Mouse (Mus musculus): ENCODE data around the gene Iqcn. TPM values are rescaled to one million over a fixed set of nuclear protein-coding genes. Genes with fewer than 3 reads are reported as not detected.
A peak's percentile ranks its signal among the peaks of the same experiment; 100 is the strongest.

Gene Iqcn
- polyA plus RNA-seq, 1 experiment from 2014 or later: not detected

- H3K9ac ChIP-seq (ENCODE audit: low read depth, low read length): no peak overlapping the region
- H3K36me3 ChIP-seq (ENCODE audit: control insufficient read depth, insufficient read depth, low read length): peaks cover 6% of the 10 kb centered on the region; the same call in 1 of the 2 replicates
- 79% methylated on average over 3 of the region's 3 CpGs for WGBS
- peaks cover 4% of the 10 kb centered on the region; the same call in 1 of the 2 replicates for H3K4me1 ChIP-seq (ENCODE audit: control insufficient read depth, insufficient read depth, low read length)
- no peaks in the 10 kb centered on the region for H3K9me3 ChIP-seq (replicated peaks; ENCODE audit: control insufficient read depth, low read length, poor library complexity, severe bottlenecking)
- H3K4me2 ChIP-seq (ENCODE audit: low read length): no peak overlapping the region
- H3K27me3 ChIP-seq (ENCODE audit: control insufficient read depth, insufficient read depth, low read depth, low read length): no peaks in the 10 kb centered on the region
- H3K4me3 ChIP-seq (ENCODE audit: low read depth, low read length): no peak overlapping the region
- ATAC-seq: no peak
- no peak overlapping the region for H3K27ac ChIP-seq (ENCODE audit: low read length)
Observed at GRCm38 (mm10) chr8:70682692-70683091, 20.6 kb upstream of the Iqcn start.

DNA sequence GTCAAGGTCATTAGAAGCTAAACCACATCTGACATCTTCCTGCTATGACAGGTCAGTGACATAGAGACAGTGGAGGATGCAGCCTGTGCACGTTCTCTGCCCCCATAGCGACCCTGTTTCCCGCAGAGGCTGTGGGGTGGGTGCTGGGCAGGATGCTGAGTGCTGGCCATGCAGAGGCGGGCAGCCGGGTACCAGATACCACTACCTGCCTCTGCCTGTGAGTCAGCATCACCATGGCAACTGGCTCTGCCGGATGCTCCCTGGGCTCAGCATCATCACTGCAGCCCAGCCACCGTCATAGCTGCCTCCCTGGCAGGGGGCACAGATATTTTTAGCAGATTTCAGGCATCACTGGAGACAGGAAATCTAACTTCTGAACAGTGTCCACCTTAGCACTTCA lies 19.0 kb upstream of the Iqcn start:
- Histone ChIP-seq H3K27ac (ENCODE audit: low read length) (peak overlapping the region; percentile 38; the same call in 1 of the 2 replicates), H3K4me2 (ENCODE audit: low read length) (peak overlapping the region; percentile 6; the same call in 1 of the 2 replicates), H3K27me3 (ENCODE audit: control insufficient read depth, insufficient read depth, low read depth, low read length) (no peaks in the 10 kb centered on the region), H3K9me3 (replicated peaks; ENCODE audit: control insufficient read depth, low read length, poor library complexity, severe bottlenecking) (no peaks in the 10 kb centered on the region), H3K4me3 (ENCODE audit: low read depth, low read length) (no peak overlapping the region), H3K36me3 (ENCODE audit: control insufficient read depth, insufficient read depth, low read length) (no peaks in the 10 kb centered on the region), H3K9ac (ENCODE audit: low read depth, low read length) (peak overlapping the region; percentile 32; the same call in 1 of the 2 replicates), H3K4me1 (ENCODE audit: control insufficient read depth, insufficient read depth, low read length) (peaks cover 4% of the 10 kb centered on the region; the same call in 1 of the 2 replicates)
- ATAC-seq: peak; percentile 74
- 26% methylated on average over 7 of the region's 7 CpGs for WGBS

- 85% methylated on average over 8 of the region's 8 CpGs for WGBS
- ATAC-seq: no peak
Observed at GRCm38 (mm10) chr8:70687576-70687975, 15.7 kb upstream of the Iqcn start.

DNA sequence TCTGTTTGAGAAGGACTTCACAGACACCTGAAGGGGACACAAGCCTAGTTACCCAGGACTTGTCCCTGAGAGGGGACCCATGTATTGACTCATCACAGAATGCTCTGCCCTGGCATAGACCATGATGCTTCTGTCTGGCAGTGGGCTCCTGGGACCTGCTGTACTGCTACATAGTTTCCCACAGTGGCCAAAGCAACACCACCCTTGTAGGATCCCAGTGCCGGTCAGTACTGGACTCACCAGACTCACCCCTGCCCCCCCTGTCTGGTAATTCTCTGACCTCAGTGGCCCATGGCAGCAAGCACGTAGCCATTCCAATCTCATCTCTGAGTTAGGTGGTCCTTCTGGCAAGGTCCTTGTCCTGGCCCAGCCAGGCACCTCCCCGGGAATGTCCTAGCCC lies 15.1 kb upstream of the Iqcn start:
- H3K4me3 ChIP-seq (ENCODE audit: low read depth, low read length): no peak overlapping the region
- 97% methylated on average over 3 of the region's 3 CpGs for WGBS
- H3K27ac ChIP-seq (ENCODE audit: low read length): no peak overlapping the region
- H3K9ac ChIP-seq (ENCODE audit: low read depth, low read length): no peak overlapping the region
- H3K36me3 ChIP-seq (ENCODE audit: control insufficient read depth, insufficient read depth, low read length): no peaks in the 10 kb centered on the region
- peaks cover 14% of the 10 kb centered on the region for H3K4me1 ChIP-seq (ENCODE audit: control insufficient read depth, insufficient read depth, low read length)
- no peaks in the 10 kb centered on the region for H3K9me3 ChIP-seq (replicated peaks; ENCODE audit: control insufficient read depth, low read length, poor library complexity, severe bottlenecking)
- no peak overlapping the region for H3K4me2 ChIP-seq (ENCODE audit: low read length)
- no peak for ATAC-seq
- no peaks in the 10 kb centered on the region for H3K27me3 ChIP-seq (ENCODE audit: control insufficient read depth, insufficient read depth, low read depth, low read length)

More at GRCm38 (mm10) chr8:70687576-70687975, 15.7 kb upstream of the Iqcn start:
- Histone ChIP-seq H3K27ac (ENCODE audit: low read length) (no peak overlapping the region), H3K9ac (ENCODE audit: low read depth, low read length) (no peak overlapping the region), H3K4me1 (ENCODE audit: control insufficient read depth, insufficient read depth, low read length) (peaks cover 14% of the 10 kb centered on the region), H3K36me3 (ENCODE audit: control insufficient read depth, insufficient read depth, low read length) (no peaks in the 10 kb centered on the region), H3K4me3 (ENCODE audit: low read depth, low read length) (no peak overlapping the region), H3K4me2 (ENCODE audit: low read length) (no peak overlapping the region), H3K9me3 (replicated peaks; ENCODE audit: control insufficient read depth, low read length, poor library complexity, severe bottlenecking) (no peaks in the 10 kb centered on the region), H3K27me3 (ENCODE audit: control insufficient read depth, insufficient read depth, low read depth, low read length) (no peaks in the 10 kb centered on the region)

DNA sequence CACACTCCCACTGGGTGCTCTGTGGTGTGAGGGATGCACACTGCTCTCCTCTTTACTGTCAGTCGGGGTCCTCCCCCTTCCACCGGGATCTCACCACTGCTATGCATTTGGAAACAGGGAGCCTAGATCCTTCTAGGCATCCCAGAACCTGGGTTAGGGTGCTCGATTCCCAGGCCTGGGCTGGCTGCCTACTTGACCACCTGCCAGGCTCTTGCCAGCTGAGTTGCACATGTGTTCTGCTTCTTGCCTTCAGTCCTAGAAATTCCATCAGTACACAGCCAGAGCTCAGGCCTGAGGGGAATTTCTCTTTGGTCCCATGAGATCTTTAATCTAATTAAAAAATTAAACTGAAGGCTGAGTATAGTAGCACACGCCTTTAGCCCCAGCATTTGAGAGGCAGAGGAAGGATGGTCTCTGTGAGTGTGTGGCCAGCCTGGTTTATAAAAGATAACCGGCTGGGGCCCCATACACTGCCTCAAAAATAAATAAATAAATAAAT lies 13.3 kb upstream of the Iqcn start:
- Histone ChIP-seq H3K36me3 (ENCODE audit: control insufficient read depth, insufficient read depth, low read length) (no peaks in the 10 kb centered on the region), H3K4me3 (ENCODE audit: low read depth, low read length) (no peak overlapping the region), H3K9me3 (replicated peaks; ENCODE audit: control insufficient read depth, low read length, poor library complexity, severe bottlenecking) (no peaks in the 10 kb centered on the region), H3K27me3 (ENCODE audit: control insufficient read depth, insufficient read depth, low read depth, low read length) (no peaks in the 10 kb centered on the region), H3K27ac (ENCODE audit: low read length) (no peak overlapping the region), H3K4me1 (ENCODE audit: control insufficient read depth, insufficient read depth, low read length) (peaks cover 10% of the 10 kb centered on the region), H3K4me2 (ENCODE audit: low read length) (no peak overlapping the region), H3K9ac (ENCODE audit: low read depth, low read length) (no peak overlapping the region)
- no peak for ATAC-seq
- WGBS: 75% methylated on average over 5 of the region's 5 CpGs

- no peaks in the 10 kb centered on the region for H3K9me3 ChIP-seq (replicated peaks; ENCODE audit: control insufficient read depth, low read length, poor library complexity, severe bottlenecking)
Observed at GRCm38 (mm10) chr8:70691230-70691629, 12.0 kb upstream of the Iqcn start.

DNA sequence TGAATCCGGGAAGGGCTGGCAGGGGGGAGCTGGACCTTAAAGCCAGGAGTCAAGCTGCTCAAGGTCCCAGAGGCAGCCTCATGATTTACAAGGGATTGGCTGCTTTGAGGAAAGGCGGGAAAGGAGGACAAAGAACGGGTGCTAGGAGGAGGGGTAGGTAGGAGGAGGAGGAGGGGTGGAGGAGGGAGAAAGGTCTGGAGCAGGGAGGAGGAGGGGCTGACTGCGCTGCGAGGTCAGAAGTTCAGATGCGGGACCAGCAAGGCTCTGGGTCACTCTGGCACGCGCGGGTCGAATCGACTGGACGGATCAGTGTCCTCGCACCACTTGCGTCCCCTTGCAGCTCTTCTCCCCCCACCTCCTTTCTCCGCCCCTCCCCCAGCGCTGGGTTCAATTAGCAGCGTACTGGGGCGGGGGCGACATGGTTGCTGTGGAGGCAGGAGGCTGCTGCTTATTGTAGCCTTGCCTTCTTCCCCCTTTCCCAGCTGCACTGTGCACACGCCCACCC lies 11.5 kb upstream of the Iqcn start:
- Histone ChIP-seq H3K27me3 (ENCODE audit: control insufficient read depth, insufficient read depth, low read depth, low read length) (no peaks in the 10 kb centered on the region; the same call in 1 of the 2 replicates), H3K36me3 (ENCODE audit: control insufficient read depth, insufficient read depth, low read length) (no peaks in the 10 kb centered on the region), H3K27ac (ENCODE audit: low read length) (0 out of 2 replicates have a peak overlapping the region, but pooled peaks have one; percentile 15), H3K4me3 (ENCODE audit: low read depth, low read length) (peak overlapping the region; percentile 32), H3K4me2 (ENCODE audit: low read length) (peak overlapping the region; percentile 65), H3K4me1 (ENCODE audit: control insufficient read depth, insufficient read depth, low read length) (peaks cover 14% of the 10 kb centered on the region), H3K9me3 (replicated peaks; ENCODE audit: control insufficient read depth, low read length, poor library complexity, severe bottlenecking) (no peaks in the 10 kb centered on the region), H3K9ac (ENCODE audit: low read depth, low read length) (peak overlapping the region; percentile 60)
- peak; percentile 26 for ATAC-seq
- 0% methylated on average over 16 of the region's 20 CpGs for WGBS

More at GRCm38 (mm10) chr8:70691230-70691629, 12.0 kb upstream of the Iqcn start:
- no peak for ATAC-seq
- Histone ChIP-seq H3K4me3 (ENCODE audit: low read depth, low read length) (peak overlapping the region; percentile 32), H3K36me3 (ENCODE audit: control insufficient read depth, insufficient read depth, low read length) (no peaks in the 10 kb centered on the region), H3K4me1 (ENCODE audit: control insufficient read depth, insufficient read depth, low read length) (peaks cover 10% of the 10 kb centered on the region), H3K9ac (ENCODE audit: low read depth, low read length) (peak overlapping the region; percentile 60), H3K27me3 (ENCODE audit: control insufficient read depth, insufficient read depth, low read depth, low read length) (no peaks in the 10 kb centered on the region; the same call in 1 of the 2 replicates), H3K4me2 (ENCODE audit: low read length) (peak overlapping the region; percentile 65), H3K27ac (ENCODE audit: low read length) (no peak overlapping the region)
- WGBS: 54% methylated on average over 4 of the region's 4 CpGs

DNA sequence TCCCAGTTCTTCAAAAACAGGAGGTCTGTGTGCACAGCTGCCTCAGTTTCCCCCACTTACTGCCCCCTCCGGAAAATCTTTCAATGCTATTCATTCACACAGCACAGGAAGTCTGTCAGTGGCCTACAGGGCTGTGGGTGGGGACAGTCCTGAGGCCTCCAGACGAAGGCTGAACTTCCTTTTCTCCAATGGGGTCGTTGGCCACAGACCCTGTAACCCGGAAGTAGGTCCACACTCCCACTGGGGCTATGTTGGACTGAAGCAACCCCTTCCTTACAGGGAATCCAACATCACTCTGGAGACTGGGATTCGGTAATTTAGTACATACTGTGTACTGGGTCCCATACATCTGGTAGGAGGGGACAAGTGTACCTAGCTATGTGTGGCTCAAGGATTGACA lies 9.6 kb upstream of the Iqcn start:
- no peak overlapping the region for H3K4me3 ChIP-seq (ENCODE audit: low read depth, low read length)
- no peaks in the 10 kb centered on the region for H3K36me3 ChIP-seq (ENCODE audit: control insufficient read depth, insufficient read depth, low read length)
- H3K27ac ChIP-seq (ENCODE audit: low read length): no peak overlapping the region
- no peak overlapping the region for H3K4me2 ChIP-seq (ENCODE audit: low read length)
- no peak for ATAC-seq
- H3K9me3 ChIP-seq (replicated peaks; ENCODE audit: control insufficient read depth, low read length, poor library complexity, severe bottlenecking): no peaks in the 10 kb centered on the region
- H3K27me3 ChIP-seq (ENCODE audit: control insufficient read depth, insufficient read depth, low read depth, low read length): no peaks in the 10 kb centered on the region; the same call in 1 of the 2 replicates
- H3K4me1 ChIP-seq (ENCODE audit: control insufficient read depth, insufficient read depth, low read length): peaks cover 28% of the 10 kb centered on the region
- H3K9ac ChIP-seq (ENCODE audit: low read depth, low read length): no peak overlapping the region
- 86% methylated on average over 5 of the region's 5 CpGs for WGBS

- Histone ChIP-seq H3K9ac (ENCODE audit: low read depth, low read length) (no peak overlapping the region), H3K4me3 (ENCODE audit: low read depth, low read length) (no peak overlapping the region), H3K9me3 (replicated peaks; ENCODE audit: control insufficient read depth, low read length, poor library complexity, severe bottlenecking) (no peaks in the 10 kb centered on the region), H3K27me3 (ENCODE audit: control insufficient read depth, insufficient read depth, low read depth, low read length) (no peaks in the 10 kb centered on the region; the same call in 1 of the 2 replicates), H3K27ac (ENCODE audit: low read length) (no peak overlapping the region), H3K36me3 (ENCODE audit: control insufficient read depth, insufficient read depth, low read length) (no peaks in the 10 kb centered on the region), H3K4me1 (ENCODE audit: control insufficient read depth, insufficient read depth, low read length) (peaks cover 28% of the 10 kb centered on the region), H3K4me2 (ENCODE audit: low read length) (no peak overlapping the region)
- ATAC-seq: no peak
- WGBS: 37% methylated on average over 31 of the region's 32 CpGs
Observed at GRCm38 (mm10) chr8:70695318-70696018, 7.8 kb upstream of the Iqcn start.

All from midbrain, embryonic 16.5 days (tissue).